Mouse (Mus musculus) neural tube, embryonic 12.5 days (tissue): ENCODE measurements around the gene Isyna1. TPM values are rescaled to one million over a fixed set of nuclear protein-coding genes. Genes with fewer than 3 reads are reported as not detected.

Experiments used
- ATAC-seq: fragments of 200-750 bp; cut with Nextera tagmentation; 2 replicates; pipeline ENCODE4 v1.8.0; 2017; ENCODE audit warnings: low read depth, mild to moderate bottlenecking, moderate TSS enrichment, moderate library complexity; ENCODE audit not compliant: low FRiP score
- H3K27ac ChIP-seq: fragments of 300-500 bp; sonication (generic); 2 replicates; pipeline ENCODE4 v1.5.1; 2016
- H3K27me3 ChIP-seq: fragments of 300-500 bp; sonication (generic); replicated peaks from 2 replicates; pipeline ENCODE4 v1.6.1; 2016; ENCODE audit warnings: mild to moderate bottlenecking
- H3K36me3 ChIP-seq: fragments of 300-500 bp; sonication (generic); 2 replicates; pipeline ENCODE4 v1.6.1; 2016; ENCODE audit warnings: mild to moderate bottlenecking
- H3K4me1 ChIP-seq: fragments of 300-500 bp; sonication (generic); 2 replicates; pipeline ENCODE4 v1.6.1; 2016
- H3K4me2 ChIP-seq: fragments of 300-500 bp; sonication (generic); replicated peaks from 2 replicates; pipeline ENCODE4 v1.6.1; 2016; ENCODE audit warnings: mild to moderate bottlenecking
- H3K4me3 ChIP-seq: fragments of 300-500 bp; sonication (generic); 2 replicates; pipeline ENCODE4 v1.5.1; 2016
- H3K9ac ChIP-seq: fragments of 300-500 bp; sonication (generic); 2 replicates; pipeline ENCODE4 v1.6.1; 2016; ENCODE audit warnings: mild to moderate bottlenecking
- H3K9me3 ChIP-seq: fragments of 300-500 bp; sonication (generic); 2 replicates; pipeline ENCODE4 v1.6.1; 2016; ENCODE audit warnings: mild to moderate bottlenecking
- WGBS: fragments of 180-500 bp; shearing (Covaris S2); methylation state at CpG from one replicate; pipeline ENCODE4 v1.1.7; 2016; 5-methylcytosine and 5-hydroxymethylcytosine counted together
- polyA plus RNA-seq: library from polyadenylated mRNA; unstranded; fragments of >200 nt; fragmentation: Nextera tagmentation; extraction: Ambion mirVana; gene quantifications from 2 replicates; pipeline ENCODE4 v1.2.1, GENCODE M21; 2016

Gene Isyna1
- 116 TPM in 2 replicates for polyA plus RNA-seq

DNA sequence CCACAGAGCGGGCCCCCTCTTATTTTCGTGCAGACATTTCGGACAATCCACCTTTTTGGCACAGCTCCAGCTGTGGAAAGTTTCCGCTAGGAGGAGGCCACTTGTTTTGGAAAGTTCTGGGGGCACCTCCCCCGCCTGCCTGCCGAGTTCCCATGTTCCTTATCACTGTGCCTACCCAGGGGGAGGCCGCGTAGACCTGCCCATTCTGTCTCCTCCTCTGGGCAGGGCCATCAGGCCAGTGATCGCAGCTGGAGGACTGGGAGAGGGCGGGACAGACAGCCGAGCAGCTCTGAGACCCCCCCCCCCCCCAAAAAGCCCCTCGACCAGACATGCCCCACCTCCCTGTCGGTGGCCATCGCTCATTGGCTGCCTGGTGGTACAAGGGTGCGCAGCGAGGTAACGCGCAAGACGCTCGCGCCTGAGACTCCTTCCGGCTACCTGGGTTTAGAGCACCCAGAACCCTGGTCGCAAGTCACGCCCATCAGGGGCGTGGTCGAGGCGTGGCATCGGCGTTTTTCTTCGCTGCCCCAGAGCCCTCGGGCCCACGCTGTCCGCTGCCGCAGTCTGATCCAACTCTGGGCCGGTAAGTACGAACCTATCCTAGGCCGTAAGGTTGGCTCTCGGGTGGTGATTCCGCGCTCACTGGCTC is at the start of gene Isyna1:
Gene Isyna1 (plus strand): TSS at position 413 of the 649 bp plus-strand sequence.
- Histone ChIP-seq H3K36me3 (peaks cover 34% of the 10 kb centered on the region), H3K4me1 (peaks cover 56% of the 10 kb centered on the region)

DNA sequence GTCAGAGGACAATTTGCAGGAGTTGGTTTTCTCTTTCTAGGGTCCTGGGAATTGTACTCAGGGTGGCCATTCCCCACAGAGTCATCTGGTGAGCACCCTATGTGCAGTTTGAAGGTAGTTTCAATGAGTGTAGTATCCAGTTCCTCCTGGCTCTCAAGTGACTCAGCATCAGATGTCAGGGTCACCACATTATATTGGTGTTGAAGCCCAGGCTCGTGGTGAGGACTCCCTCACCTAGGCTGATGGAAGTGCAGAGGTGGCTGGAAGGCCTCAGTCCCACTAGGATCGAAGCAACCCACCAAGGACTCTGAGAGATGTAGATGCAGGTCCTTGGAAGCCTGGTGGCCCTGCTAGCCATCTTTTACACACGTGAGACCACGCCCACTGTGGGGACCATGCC is 47.8 kb upstream of the Isyna1 start:
- no peaks in the 10 kb centered on the region for H3K9me3 ChIP-seq
- no peak overlapping the region for H3K4me3 ChIP-seq
- H3K4me2 ChIP-seq = no peak overlapping the region
- H3K9ac ChIP-seq = no peak overlapping the region
- no peak overlapping the region for H3K27ac ChIP-seq
- H3K4me1 ChIP-seq = peaks cover 5% of the 10 kb centered on the region
- WGBS = 87% methylated on average over 4 of the region's 4 CpGs
- no peaks in the 10 kb centered on the region for H3K36me3 ChIP-seq
- no peaks in the 10 kb centered on the region for H3K27me3 ChIP-seq
- ATAC-seq = no peak

More for the DNA sequence above, at the start of gene Isyna1:
- 1% methylated on average over 40 of the region's 40 CpGs for WGBS
- H3K4me2 ChIP-seq = peak within 1 kb of the TSS; percentile 99
- peaks cover 7% of the 10 kb centered on the region for H3K27me3 ChIP-seq
- peak; percentile 69 for ATAC-seq
- H3K9me3 ChIP-seq = no peaks in the 10 kb centered on the region
- H3K27ac ChIP-seq = peak within 1 kb of the TSS; percentile 34
- peak within 1 kb of the TSS; percentile 69 for H3K9ac ChIP-seq
- peak within 1 kb of the TSS; percentile 54 for H3K4me3 ChIP-seq

DNA sequence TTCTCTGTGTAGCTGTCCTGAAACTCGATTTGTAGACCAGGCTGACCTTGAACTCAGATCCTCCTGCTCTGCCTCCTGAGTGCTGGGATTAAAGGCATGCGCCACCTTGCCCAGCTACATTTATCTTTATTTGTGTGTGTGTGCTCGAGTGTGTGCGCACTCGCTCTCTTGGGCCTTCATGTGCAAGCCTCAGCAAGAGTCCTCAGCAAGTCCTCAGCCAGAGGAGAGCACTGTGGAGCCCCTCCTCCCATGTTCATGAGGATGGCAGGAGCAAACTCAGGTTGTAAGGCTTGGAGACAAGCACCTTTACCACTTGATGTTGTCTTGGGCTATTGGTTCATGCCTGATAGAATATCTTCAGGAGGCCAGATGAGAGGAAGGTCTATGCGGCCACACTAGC is 46.4 kb upstream of the Isyna1 start:
- H3K9ac ChIP-seq = no peak overlapping the region
- WGBS = 93% methylated on average over 6 of the region's 6 CpGs
- no peaks in the 10 kb centered on the region; the same call in 1 of the 2 replicates for H3K4me1 ChIP-seq

DNA sequence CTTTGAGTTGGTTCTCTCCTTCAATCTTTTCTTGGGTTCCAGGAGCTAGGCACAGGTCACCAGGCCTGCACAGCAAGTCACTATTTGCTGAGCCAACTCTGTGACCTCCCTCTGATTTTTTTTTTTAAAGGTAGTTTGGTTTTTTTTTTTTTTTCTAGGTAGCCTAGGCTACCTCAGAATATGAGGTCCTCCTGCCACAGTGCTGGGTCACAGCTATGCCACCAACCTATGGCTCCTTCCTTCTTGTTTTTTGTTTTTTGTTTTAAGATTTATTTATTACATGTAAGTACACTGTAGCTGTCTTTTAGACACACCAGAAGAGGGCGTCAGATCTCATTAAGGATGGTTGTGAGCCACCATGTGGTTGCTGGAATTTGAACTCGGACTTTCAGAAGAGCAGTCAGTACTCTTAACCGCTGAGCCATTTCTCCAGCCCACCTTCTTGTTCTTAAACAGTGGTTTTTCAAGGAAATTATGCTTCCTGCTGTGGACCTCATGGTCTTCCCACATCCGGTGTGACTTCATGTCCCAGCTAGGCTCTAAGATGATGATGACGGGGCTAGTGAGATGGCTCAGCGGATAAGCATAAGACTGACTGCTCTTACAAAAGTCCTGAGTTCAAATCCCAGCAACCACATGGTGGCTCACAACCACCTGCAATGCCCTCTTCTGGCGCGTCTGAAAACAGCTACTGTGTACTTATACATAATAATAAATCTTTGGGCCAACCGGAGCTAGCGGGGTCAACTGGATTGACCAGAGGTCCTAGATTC is 44.6 kb upstream of the Isyna1 start:
- H3K27ac ChIP-seq = no peak overlapping the region
- no peaks in the 10 kb centered on the region for H3K36me3 ChIP-seq
- H3K27me3 ChIP-seq = no peaks in the 10 kb centered on the region
- 92% methylated on average over 10 of the region's 10 CpGs for WGBS
- no peak overlapping the region for H3K4me2 ChIP-seq
- no peak overlapping the region for H3K9ac ChIP-seq
- H3K9me3 ChIP-seq = no peaks in the 10 kb centered on the region
- H3K4me3 ChIP-seq = no peak overlapping the region
- H3K4me1 ChIP-seq = no peaks in the 10 kb centered on the region
- ATAC-seq = no peak

More for the DNA sequence above, 46.4 kb upstream of the Isyna1 start:
- Histone ChIP-seq H3K27ac (no peak overlapping the region), H3K36me3 (no peaks in the 10 kb centered on the region), H3K4me3 (no peak overlapping the region), H3K27me3 (no peaks in the 10 kb centered on the region), H3K4me2 (no peak overlapping the region), H3K9me3 (no peaks in the 10 kb centered on the region)
- no peak for ATAC-seq

DNA sequence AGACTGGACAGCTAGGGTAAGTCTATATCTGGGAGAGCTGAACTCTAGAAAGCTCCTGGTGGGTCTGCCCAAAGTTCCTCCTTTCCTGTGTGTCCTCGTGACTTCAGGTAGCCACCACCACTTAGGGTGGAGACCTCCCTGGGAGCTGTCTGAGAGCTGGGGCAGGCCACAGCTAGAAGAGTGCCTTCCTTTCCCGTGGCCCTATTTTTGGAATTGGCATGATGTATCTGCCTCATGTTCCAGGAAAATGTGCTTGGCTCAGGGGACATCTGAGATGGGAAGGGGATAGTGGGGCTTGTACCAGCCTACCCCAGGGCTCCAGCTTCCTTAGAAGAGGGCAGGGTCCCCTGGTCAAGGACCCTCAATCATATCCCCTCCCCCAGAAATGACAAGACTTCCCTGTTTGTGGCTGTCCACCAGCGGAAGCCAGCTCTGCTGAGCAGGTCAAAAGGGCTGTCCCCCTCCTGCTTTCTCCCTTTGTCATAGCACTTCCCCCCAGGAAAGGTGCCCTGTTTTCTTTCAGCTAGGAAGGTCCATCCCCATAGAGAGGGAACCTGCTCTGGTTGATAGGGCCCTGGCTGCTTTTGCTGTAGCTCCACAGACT is 42.5 kb upstream of the Isyna1 start:
- no peaks in the 10 kb centered on the region for H3K27me3 ChIP-seq
- WGBS = 79% methylated on average over 3 of the region's 3 CpGs
- no peak overlapping the region for H3K4me2 ChIP-seq
- H3K4me1 ChIP-seq = no peaks in the 10 kb centered on the region
- 0 out of 2 replicates have a peak, but pooled peaks cover 4% of the 10 kb centered on the region for H3K36me3 ChIP-seq
- H3K9ac ChIP-seq = no peak overlapping the region
- ATAC-seq = no peak
- no peak overlapping the region for H3K27ac ChIP-seq
- H3K4me3 ChIP-seq = no peak overlapping the region
- no peaks in the 10 kb centered on the region for H3K9me3 ChIP-seq

DNA sequence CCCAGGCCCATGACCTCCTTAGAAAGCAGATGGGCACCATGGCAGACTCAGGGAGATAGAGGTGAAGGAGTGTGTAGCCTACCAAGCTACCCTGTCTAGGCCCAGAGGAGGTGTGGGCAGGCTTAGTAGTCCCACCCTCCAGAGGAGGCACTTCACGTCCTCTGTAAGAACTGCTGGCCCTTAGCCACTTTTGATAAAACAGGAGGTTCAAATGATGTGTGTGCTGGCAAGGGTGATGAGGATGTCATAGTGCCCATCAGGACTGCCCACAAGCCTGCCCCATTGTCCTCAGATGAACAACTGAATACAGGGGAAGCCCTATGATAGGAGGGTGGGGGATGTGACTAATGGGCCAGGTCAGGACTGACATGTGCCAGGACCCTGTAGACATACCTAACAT is 41.3 kb upstream of the Isyna1 start:
- Histone ChIP-seq H3K9me3 (no peaks in the 10 kb centered on the region), H3K36me3 (0 out of 2 replicates have a peak, but pooled peaks cover 4% of the 10 kb centered on the region), H3K27me3 (no peaks in the 10 kb centered on the region), H3K9ac (no peak overlapping the region), H3K27ac (no peak overlapping the region), H3K4me2 (no peak overlapping the region), H3K4me1 (no peaks in the 10 kb centered on the region), H3K4me3 (no peak overlapping the region)
- WGBS = 65% methylated on average over 1 of the region's 1 CpGs
- no peak for ATAC-seq

DNA sequence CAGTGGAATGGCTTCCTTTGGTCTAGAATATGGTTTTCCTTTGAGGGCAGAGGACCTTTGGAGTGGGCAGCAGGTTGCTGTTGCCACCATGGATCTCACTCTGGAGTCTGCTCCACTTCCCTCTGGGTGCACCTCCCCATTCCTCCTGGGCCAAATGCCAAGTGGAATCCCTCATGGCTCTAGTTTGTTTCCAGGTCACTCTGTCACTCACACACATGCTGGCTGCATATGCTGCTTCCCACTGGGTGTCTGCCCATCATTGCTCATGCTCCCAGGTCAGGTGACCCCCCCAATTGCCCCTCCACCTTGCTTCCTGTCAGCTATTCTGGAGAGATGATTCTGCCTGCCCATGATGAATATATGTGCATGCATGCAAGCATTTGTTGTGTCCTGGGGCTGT is 40.4 kb upstream of the Isyna1 start:
- no peak for ATAC-seq
- H3K27ac ChIP-seq = no peak overlapping the region
- no peaks in the 10 kb centered on the region for H3K9me3 ChIP-seq

DNA sequence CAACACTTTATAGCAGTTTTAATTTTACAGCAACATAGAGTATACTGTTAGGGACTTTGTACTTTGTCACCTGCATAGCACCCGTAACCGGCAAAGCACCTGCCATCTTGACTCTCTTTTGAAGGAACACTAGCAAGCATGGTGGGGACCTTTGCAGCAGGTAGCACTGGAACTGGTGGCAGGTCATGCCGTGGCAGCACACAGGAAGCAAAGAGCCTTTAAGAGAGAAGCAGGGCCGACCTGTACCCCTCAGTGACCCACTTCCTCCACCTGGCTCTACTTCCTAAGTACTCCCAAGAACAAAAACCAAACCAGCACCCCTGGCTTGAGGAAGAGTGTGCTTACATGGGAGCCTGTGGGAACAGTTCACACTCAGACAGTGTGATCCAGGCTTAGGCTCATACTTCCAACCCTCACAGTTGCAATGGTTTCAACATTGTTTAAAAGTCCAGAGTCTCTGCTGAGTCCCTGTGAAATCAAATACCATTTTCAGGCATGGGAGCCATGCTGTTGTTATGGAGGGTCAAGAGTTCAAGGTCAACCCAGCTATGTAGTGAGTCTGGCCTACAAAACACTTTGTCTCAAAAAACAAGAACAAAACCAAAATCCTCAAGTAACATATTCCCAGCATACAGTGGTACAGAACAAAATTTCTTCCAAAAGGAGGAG is 39.0 kb upstream of the Isyna1 start:
- Histone ChIP-seq H3K27ac (no peak overlapping the region), H3K27me3 (no peaks in the 10 kb centered on the region), H3K9ac (no peak overlapping the region), H3K4me3 (no peak overlapping the region), H3K36me3 (0 out of 2 replicates have a peak, but pooled peaks cover 4% of the 10 kb centered on the region), H3K4me1 (no peaks in the 10 kb centered on the region), H3K4me2 (no peak overlapping the region), H3K9me3 (no peaks in the 10 kb centered on the region)
- no peak for ATAC-seq
- WGBS = 86% methylated on average over 4 of the region's 4 CpGs

More for the DNA sequence above, 40.4 kb upstream of the Isyna1 start:
- H3K4me2 ChIP-seq = no peak overlapping the region
- 0 out of 2 replicates have a peak, but pooled peaks cover 4% of the 10 kb centered on the region for H3K36me3 ChIP-seq
- no peak overlapping the region for H3K4me3 ChIP-seq
- no peak overlapping the region for H3K9ac ChIP-seq
- H3K27me3 ChIP-seq = no peaks in the 10 kb centered on the region
- H3K4me1 ChIP-seq = no peaks in the 10 kb centered on the region

DNA sequence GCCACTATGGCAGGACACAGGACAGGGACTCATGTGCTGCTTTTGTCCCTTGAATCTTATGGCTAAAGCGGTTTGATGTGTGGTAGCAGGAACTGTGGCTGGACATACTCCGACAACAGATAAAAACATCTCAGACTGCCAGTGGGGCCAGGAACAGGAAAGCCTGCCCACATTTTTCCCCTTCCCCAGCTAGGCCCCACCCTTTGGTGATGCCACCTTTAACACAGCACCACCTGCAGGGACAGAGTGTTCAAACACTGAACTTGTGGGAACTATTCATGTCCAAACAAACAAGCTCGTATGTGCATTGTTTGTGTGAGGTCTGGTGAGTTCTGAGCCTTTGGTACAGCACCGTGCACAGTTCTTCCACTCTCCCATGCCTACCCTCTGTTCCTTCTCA is 35.8 kb upstream of the Isyna1 start:
- H3K36me3 ChIP-seq = 0 out of 2 replicates have a peak, but pooled peaks cover 4% of the 10 kb centered on the region
- no peaks in the 10 kb centered on the region for H3K27me3 ChIP-seq
- no peak overlapping the region for H3K9ac ChIP-seq
- H3K4me2 ChIP-seq = no peak overlapping the region
- H3K4me1 ChIP-seq = 0 out of 2 replicates have a peak, but pooled peaks cover 7% of the 10 kb centered on the region
- 75% methylated on average over 4 of the region's 4 CpGs for WGBS
- no peak for ATAC-seq
- no peak overlapping the region for H3K27ac ChIP-seq
- no peak overlapping the region for H3K4me3 ChIP-seq
- H3K9me3 ChIP-seq = no peaks in the 10 kb centered on the region

DNA sequence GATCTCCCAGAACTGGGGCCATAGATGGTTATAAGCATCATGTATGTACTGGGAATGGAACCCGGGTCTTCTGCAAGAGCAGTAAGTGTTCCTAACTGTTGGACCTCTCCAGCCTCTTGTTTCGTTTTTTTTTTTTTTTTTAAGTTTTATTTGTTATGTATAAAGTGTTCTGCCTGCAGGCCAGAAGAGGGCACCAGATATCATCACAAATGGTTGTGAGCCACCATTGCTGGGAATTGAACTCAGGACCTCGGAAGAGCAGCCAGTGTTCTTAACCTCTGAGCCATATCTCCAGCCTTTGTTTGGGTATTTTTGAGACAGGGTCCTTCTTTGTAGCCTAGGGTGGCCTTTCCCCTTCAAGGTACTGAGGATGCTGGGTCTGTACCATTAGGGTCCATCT is 35.2 kb upstream of the Isyna1 start:
- no peak overlapping the region for H3K27ac ChIP-seq
- H3K4me3 ChIP-seq = no peak overlapping the region
- H3K4me1 ChIP-seq = 0 out of 2 replicates have a peak, but pooled peaks cover 7% of the 10 kb centered on the region
- H3K36me3 ChIP-seq = 0 out of 2 replicates have a peak, but pooled peaks cover 4% of the 10 kb centered on the region
- ATAC-seq = no peak
- 84% methylated on average over 3 of the region's 3 CpGs for WGBS
- H3K9ac ChIP-seq = no peak overlapping the region
- H3K4me2 ChIP-seq = no peak overlapping the region
- no peaks in the 10 kb centered on the region for H3K9me3 ChIP-seq
- H3K27me3 ChIP-seq = no peaks in the 10 kb centered on the region

DNA sequence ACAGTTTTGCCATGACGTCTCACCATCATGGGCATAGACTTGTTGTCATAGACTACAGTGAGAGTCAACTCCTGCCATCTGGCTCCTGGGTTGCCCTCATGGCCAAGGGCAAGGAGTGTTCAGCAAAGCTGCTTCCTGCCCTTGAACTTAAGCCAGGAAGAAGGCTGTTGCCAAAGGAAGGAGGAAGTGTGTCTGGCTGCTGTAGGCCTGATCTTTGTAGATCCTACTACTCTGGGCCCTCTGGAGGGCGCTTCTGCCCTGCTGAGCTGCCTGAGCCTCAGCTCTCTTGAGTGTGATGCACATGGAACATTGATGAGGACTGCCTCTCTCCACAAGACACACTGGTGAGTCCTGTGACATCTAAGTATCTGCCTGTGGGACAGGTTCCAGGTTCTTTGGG is 34.1 kb upstream of the Isyna1 start:
- Histone ChIP-seq H3K4me3 (no peak overlapping the region), H3K9ac (no peak overlapping the region), H3K4me1 (0 out of 2 replicates have a peak, but pooled peaks cover 11% of the 10 kb centered on the region), H3K4me2 (no peak overlapping the region), H3K27me3 (no peaks in the 10 kb centered on the region), H3K9me3 (no peaks in the 10 kb centered on the region), H3K36me3 (0 out of 2 replicates have a peak, but pooled peaks cover under 1% of the 10 kb centered on the region), H3K27ac (no peak overlapping the region)
- ATAC-seq = no peak
- 82% methylated on average over 2 of the region's 2 CpGs for WGBS

DNA sequence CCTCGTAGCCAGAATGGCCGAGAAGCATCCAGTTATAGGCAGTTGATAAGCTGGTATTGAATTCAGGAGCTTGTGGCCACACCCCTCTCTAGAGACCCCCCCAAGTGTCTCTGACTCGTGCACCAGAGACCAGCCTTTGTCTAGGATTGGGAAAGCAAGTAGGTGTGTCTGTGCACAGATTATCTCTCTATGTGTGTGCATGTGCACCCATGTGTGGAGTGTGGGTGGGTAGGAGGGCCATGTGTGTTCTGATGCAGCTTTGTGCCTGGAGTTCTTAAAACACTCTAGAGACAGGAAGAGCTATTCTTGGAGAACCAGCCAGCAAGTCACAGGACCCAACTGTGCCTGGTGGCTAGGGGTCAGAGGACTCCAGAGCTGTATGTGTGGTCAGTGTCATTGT is 33.6 kb upstream of the Isyna1 start:
- no peak overlapping the region for H3K4me2 ChIP-seq
- H3K36me3 ChIP-seq = no peaks in the 10 kb centered on the region

More for the DNA sequence above, 33.6 kb upstream of the Isyna1 start:
- 86% methylated on average over 3 of the region's 3 CpGs for WGBS
- no peak overlapping the region for H3K27ac ChIP-seq
- H3K4me1 ChIP-seq = peaks cover 13% of the 10 kb centered on the region; the same call in 1 of the 2 replicates
- no peaks in the 10 kb centered on the region for H3K9me3 ChIP-seq
- no peak overlapping the region for H3K4me3 ChIP-seq
- ATAC-seq = no peak
- no peaks in the 10 kb centered on the region for H3K27me3 ChIP-seq
- H3K9ac ChIP-seq = no peak overlapping the region
